Mouse (Mus musculus) heart, embryonic 16.5 days (tissue): Measurements from ENCODE around the gene Otop3. TPM values are rescaled to one million over a fixed set of nuclear protein-coding genes. Genes with fewer than 3 reads are reported as not detected.
"Not testable (repeated sequence)": the region's sequence is repeated elsewhere in the genome, so short reads cannot be mapped to it uniquely, and the experiment has no call there.

Experiments
- ATAC-seq: fragments of 200-750 bp; cut with Nextera tagmentation; replicated peaks from 2 replicates; pipeline ENCODE4 v1.8.0; 2017; ENCODE audit warnings: moderate number of reproducible peaks; ENCODE audit not compliant: insufficient read depth, low FRiP score; ENCODE audit errors: extremely low read depth
- H3K27ac ChIP-seq: fragments of 300-500 bp; sonication (generic); 2 replicates; pipeline ENCODE4 v1.5.1; 2014; ENCODE audit warnings: mild to moderate bottlenecking, low read length, control low read depth, moderate library complexity
- H3K27me3 ChIP-seq: fragments of 300-500 bp; sonication (generic); 2 replicates; pipeline ENCODE4 v1.6.1; 2014; ENCODE audit warnings: low read length, mixed read lengths; ENCODE audit not compliant: control insufficient read depth, insufficient read depth
- H3K36me3 ChIP-seq: fragments of 300-500 bp; sonication (generic); 2 replicates; pipeline ENCODE4 v1.6.1; 2014; ENCODE audit not compliant: control insufficient read depth, insufficient read depth
- H3K4me1 ChIP-seq: fragments of 300-500 bp; sonication (generic); 2 replicates; pipeline ENCODE4 v1.6.1; 2014; ENCODE audit warnings: low read length, mixed read lengths; ENCODE audit not compliant: control insufficient read depth, insufficient read depth
- H3K4me2 ChIP-seq: fragments of 300-500 bp; sonication (generic); 2 replicates; pipeline ENCODE4 v1.6.1; 2014; ENCODE audit warnings: low read depth, mild to moderate bottlenecking, control low read depth, low read length
- H3K4me3 ChIP-seq: fragments of 300-500 bp; sonication (generic); 2 replicates; pipeline ENCODE4 v1.5.1; 2014; ENCODE audit warnings: mild to moderate bottlenecking, control low read depth, low read length
- H3K9ac ChIP-seq: fragments of 300-500 bp; sonication (generic); 2 replicates; pipeline ENCODE4 v1.6.1; 2014; ENCODE audit warnings: low read length, control low read depth
- H3K9me3 ChIP-seq: fragments of 300-500 bp; sonication (generic); replicated peaks from 2 replicates; pipeline ENCODE4 v1.6.1; 2016; ENCODE audit warnings: low read length; ENCODE audit not compliant: control insufficient read depth
- WGBS: fragments of 180-500 bp; shearing (Covaris S2); extraction: QIAGEN DNeasy Blood & Tissue Kit; methylation state at CpG from one replicate; pipeline ENCODE4 v1.1.7; 2014; 5-methylcytosine and 5-hydroxymethylcytosine counted together
- polyA plus RNA-seq: library from polyadenylated mRNA; unstranded; fragments of >200 nt; fragmentation: Nextera tagmentation; extraction: Ambion mirVana; gene quantifications from 2 replicates; pipeline ENCODE4 v1.2.1, GENCODE M21; 2015

The Otop3 gene
- polyA plus RNA-seq, 1 experiment from 2014 or later = not detected

- Histone ChIP-seq H3K9me3 (no peaks in the 10 kb centered on the region), H3K27me3 (no peaks in the 10 kb centered on the region; the same call in 1 of the 2 replicates), H3K9ac (0 out of 2 replicates have a peak overlapping the region, but pooled peaks have one; percentile 22), H3K27ac (peak overlapping the region; percentile 62; the same call in 1 of the 2 replicates), H3K36me3 (no peaks in the 10 kb centered on the region), H3K4me2 (peak overlapping the region; percentile 91), H3K4me3 (no peak overlapping the region), H3K4me1 (peaks cover 26% of the 10 kb centered on the region)
- 74% methylated on average over 5 of the region's 5 CpGs for WGBS
- no peak for ATAC-seq
Measured at GRCm38 (mm10) chr11:115384587-115384986, 50.1 kb downstream of the Otop3 start.

- 78% methylated on average over 3 of the region's 3 CpGs for WGBS
- H3K4me3 ChIP-seq, H3K27ac ChIP-seq: not testable (repeated sequence)
Measured at GRCm38 (mm10) chr11:115386859-115387258, 52.3 kb downstream of the Otop3 start.

GRCm38 (mm10) chr11:115391358-115391757, 56.8 kb downstream of the Otop3 start:
- H3K9me3 ChIP-seq = no peaks in the 10 kb centered on the region
- ATAC-seq = no peak
- no peaks in the 10 kb centered on the region for H3K27me3 ChIP-seq
- H3K4me2 ChIP-seq = no peak overlapping the region
- no peak overlapping the region for H3K4me3 ChIP-seq
- peaks cover 7% of the 10 kb centered on the region; the same call in 1 of the 2 replicates for H3K36me3 ChIP-seq
- WGBS = 92% methylated on average over 7 of the region's 7 CpGs
- no peaks in the 10 kb centered on the region for H3K4me1 ChIP-seq
- no peak overlapping the region for H3K27ac ChIP-seq
- H3K9ac ChIP-seq = no peak overlapping the region

More at GRCm38 (mm10) chr11:115386859-115387258, 52.3 kb downstream of the Otop3 start:
- not testable (repeated sequence) for ATAC-seq, H3K36me3 ChIP-seq, H3K27me3 ChIP-seq, H3K9me3 ChIP-seq, H3K9ac ChIP-seq, H3K4me2 ChIP-seq
- H3K4me1 ChIP-seq = peaks cover 22% of the 10 kb centered on the region

GRCm38 (mm10) chr11:115393721-115394325, 59.3 kb downstream of the Otop3 start:
- H3K36me3 ChIP-seq = peaks cover 7% of the 10 kb centered on the region; the same call in 1 of the 2 replicates
- no peak for ATAC-seq
- 53% methylated on average over 34 of the region's 34 CpGs for WGBS
- H3K4me3 ChIP-seq = peak overlapping the region; percentile 29; the same call in 1 of the 2 replicates
- no peaks in the 10 kb centered on the region for H3K9me3 ChIP-seq
- H3K27me3 ChIP-seq = no peaks in the 10 kb centered on the region
- H3K9ac ChIP-seq = no peak overlapping the region
- peak overlapping the region; percentile 62 for H3K4me2 ChIP-seq
- no peaks in the 10 kb centered on the region for H3K4me1 ChIP-seq
- no peak overlapping the region for H3K27ac ChIP-seq

Other genes with a start within 250 kb of the Otop3 start
- 1.8 and 3.7 TPM in 2 replicates for gene Rab37, start 243.3 kb upstream of the Otop3 start, polyA plus RNA-seq
- 0.72 and 0.87 TPM in 2 replicates for gene Cd300lf, start 200.7 kb upstream of the Otop3 start, polyA plus RNA-seq
- 34.2 and 51.7 TPM in 2 replicates for gene Slc9a3r1, start 171.4 kb upstream of the Otop3 start, polyA plus RNA-seq
- gene Tmem104, start 147.2 kb upstream of the Otop3 start, polyA plus RNA-seq = 6.6 and 7.1 TPM in 2 replicates
- 18.6 and 20.8 TPM in 2 replicates for gene Nat9, start 146.9 kb upstream of the Otop3 start, polyA plus RNA-seq
- gene Grin2c, start 67.5 kb upstream of the Otop3 start, polyA plus RNA-seq = 0.07 and 0.21 TPM in 2 replicates
- 14.2 and 14.7 TPM in 2 replicates for gene Fdxr, start 57.7 kb upstream of the Otop3 start, polyA plus RNA-seq
- gene Fads6, start 37.1 kb upstream of the Otop3 start, polyA plus RNA-seq = 0.59 and 0.74 TPM in 2 replicates
- gene Otop2, start 27.6 kb upstream of the Otop3 start, polyA plus RNA-seq = not detected in 2 replicates
- 0.26 and 0.32 TPM in 2 replicates for gene Ush1g, start 12.7 kb upstream of the Otop3 start, polyA plus RNA-seq
- gene Hid1, start 33.0 kb downstream of the Otop3 start, polyA plus RNA-seq = 8.5 and 9.2 TPM in 2 replicates
- 7.0 and 7.5 TPM in 2 replicates for gene Cdr2l, start 47.2 kb downstream of the Otop3 start, polyA plus RNA-seq
- gene Mrpl58, start 69.0 kb downstream of the Otop3 start, polyA plus RNA-seq = 175 and 179 TPM in 2 replicates
- gene Atp5h, start 85.2 kb downstream of the Otop3 start, polyA plus RNA-seq = 1,945 and 2,019 TPM in 2 replicates
- 3.9 and 12.6 TPM in 2 replicates for gene Kctd2, start 85.4 kb downstream of the Otop3 start, polyA plus RNA-seq
- gene Trim80, start 105.8 kb downstream of the Otop3 start, polyA plus RNA-seq = 0.12 and 0.14 TPM in 2 replicates
- gene Slc16a5, start 127.7 kb downstream of the Otop3 start, polyA plus RNA-seq = 4.1 and 12.9 TPM in 2 replicates
- gene Armc7, start 140.9 kb downstream of the Otop3 start, polyA plus RNA-seq = 5.4 and 6.2 TPM in 2 replicates
- 60.1 and 64.9 TPM in 2 replicates for gene Nt5c, start 157.1 kb downstream of the Otop3 start, polyA plus RNA-seq
- gene Jpt1, start 179.7 kb downstream of the Otop3 start, polyA plus RNA-seq = 523 and 525 TPM in 2 replicates
- 556 and 599 TPM in 2 replicates for gene Sumo2, start 201.5 kb downstream of the Otop3 start, polyA plus RNA-seq
- 107 and 117 TPM in 2 replicates for gene Nup85, start 229.7 kb downstream of the Otop3 start, polyA plus RNA-seq